Mouse (Mus musculus) left cerebral cortex, postnatal 25 days (tissue): ENCODE measurements around the gene Slc45a2. TPM values are rescaled to one million over a fixed set of nuclear protein-coding genes. Genes with fewer than 3 reads are reported as not detected.

ENCODE experiments used
- DNase-seq, 2 experiments: peaks; one replicate each; pipeline ENCODE4 v3.0.0; 2022; ENCODE audit warnings: low spot score in 2 of 2, mixed read lengths in 1 of 2
- intact Hi-C: fragments of 180-260 bp; cut with DNase I; formaldehyde crosslinking; loops from one replicate; pipeline ENCODE4 v1.15.1; 2025
- total RNA-seq, 2 experiments: library from RNA; stranded (reverse); gene quantifications; 2 replicates each; pipeline ENCODE4 v1.2.3; 2021

Slc45a2 gene
- total RNA-seq, 2 experiments from 2014 or later, result not detected

- no peak for DNase-seq
- intact Hi-C loops, result no loop called here
These were observed 9.0 kb upstream of the Slc45a2 start for GRCm38 (mm10) chr15:10991566-10991965.

- intact Hi-C loops, result loop anchor here (10.0 kb wide), 1 partner anchor 1605 kb away; no protein-coding TSS in a partner anchor
- DNase-seq, result peak in 1 of 2 experiments; percentile 11
These were observed 689 bp upstream of the Slc45a2 start for GRCm38 (mm10) chr15:10999832-11000231.

- intact Hi-C loops, result loop anchor here (10.0 kb wide), 1 partner anchor 1601 kb away; no protein-coding TSS in a partner anchor
- DNase-seq, result no peak
These were observed 3.3 kb downstream of the Slc45a2 start for GRCm38 (mm10) chr15:11003791-11004190.

GRCm38 (mm10) chr15:11004646-11005045 is 4.1 kb downstream of the Slc45a2 start:
- intact Hi-C loops, result loop anchor here (10.0 kb wide), 1 partner anchor 1600 kb away; no protein-coding TSS in a partner anchor
- no peak for DNase-seq

GRCm38 (mm10) chr15:11008756-11009155 is 8.2 kb downstream of the Slc45a2 start:
- DNase-seq, result peak in 1 of 2 experiments; percentile 24
- intact Hi-C loops, result loop anchor here (10.0 kb wide), 1 partner anchor 1596 kb away; no protein-coding TSS in a partner anchor

- intact Hi-C loops, result no loop called here
- DNase-seq, result no peak
These were observed 10.5 kb downstream of the Slc45a2 start for GRCm38 (mm10) chr15:11010976-11011548.

GRCm38 (mm10) chr15:11014931-11015330 is 14.4 kb downstream of the Slc45a2 start:
- intact Hi-C loops, result no loop called here
- DNase-seq, result no peak

- intact Hi-C loops, result no loop called here
- DNase-seq, result no peak
These were observed 26.5 kb downstream of the Slc45a2 start for GRCm38 (mm10) chr15:11026801-11027561.

- no peak for DNase-seq
- intact Hi-C loops, result no loop called here
These were observed 29.7 kb downstream of the Slc45a2 start for GRCm38 (mm10) chr15:11030188-11030587.

- DNase-seq, result peak; percentile 11 to 18
- intact Hi-C loops, result no loop called here
These were observed 35.5 kb downstream of the Slc45a2 start for GRCm38 (mm10) chr15:11035947-11036474.

- intact Hi-C loops, result loop anchor here (1.0 kb wide), 1 partner anchor 344 kb away; no protein-coding TSS in a partner anchor
- peak in 1 of 2 experiments; percentile 8 for DNase-seq
These were observed 36.2 kb downstream of the Slc45a2 start for GRCm38 (mm10) chr15:11036535-11037375.

GRCm38 (mm10) chr15:11037376-11037695 is 36.8 kb downstream of the Slc45a2 start:
- peak; percentile 19 to 30 for DNase-seq
- intact Hi-C loops, result loop anchor here (1.0 kb wide), 1 partner anchor 343 kb away; no protein-coding TSS in a partner anchor

GRCm38 (mm10) chr15:11037711-11038110 is 37.2 kb downstream of the Slc45a2 start, which contains the start of gene Rxfp3:
TSS of gene Rxfp3 (minus strand) at chr15:11037991.
- DNase-seq, result peak in 1 of 2 experiments; percentile 15
- intact Hi-C loops, result loop anchor here (1.0 to 2.0 kb wide), 3 partner anchors 117 to 343 kb away; no protein-coding TSS in a partner anchor

GRCm38 (mm10) chr15:11038476-11038875 is 38.0 kb downstream of the Slc45a2 start:
- intact Hi-C loops, result loop anchor here (1.0 to 2.0 kb wide), 2 partner anchors 118 to 282 kb away; no protein-coding TSS in a partner anchor
- DNase-seq, result peak; percentile 42 to 52

GRCm38 (mm10) chr15:11040067-11040466 is 39.5 kb downstream of the Slc45a2 start:
- intact Hi-C loops, result no loop called here
- no peak for DNase-seq

- no peak for DNase-seq
- intact Hi-C loops, result no loop called here
These were observed 40.7 kb downstream of the Slc45a2 start for GRCm38 (mm10) chr15:11041229-11041628.

GRCm38 (mm10) chr15:11042828-11043227 is 42.3 kb downstream of the Slc45a2 start:
- DNase-seq, result no peak
- intact Hi-C loops, result no loop called here

- no peak for DNase-seq
- intact Hi-C loops, result no loop called here
These were observed 53.3 kb downstream of the Slc45a2 start for GRCm38 (mm10) chr15:11053678-11054439.
